Mouse (Mus musculus) lung, postnatal 0 days (tissue): ENCODE results near the gene F5. TPM values are rescaled to one million over a fixed set of nuclear protein-coding genes. Genes with fewer than 3 reads are reported as not detected.
A peak's percentile ranks its signal among the peaks of the same experiment; 100 is the strongest.

ENCODE experiments used
- ATAC-seq: fragments of 200-750 bp; cut with Nextera tagmentation; 2 replicates; pipeline ENCODE4 v1.8.0; 2017; ENCODE audit warnings: moderate library complexity
- DNase-seq: peaks from one replicate; pipeline ENCODE4 v3.0.0-alpha.2; 2016; ENCODE audit warnings: low spot score
- H3K27ac ChIP-seq: fragments of 300-500 bp; sonication (generic); 2 replicates; pipeline ENCODE4 v1.5.1; 2014; ENCODE audit warnings: antibody characterized with exemption, mild to moderate bottlenecking, low read length, mixed read lengths
- H3K27me3 ChIP-seq: fragments of 300-500 bp; sonication (generic); replicated peaks from 2 replicates; pipeline ENCODE4 v1.6.1; 2014; ENCODE audit warnings: low read length, mixed read lengths; ENCODE audit not compliant: insufficient read depth
- H3K36me3 ChIP-seq: fragments of 300-500 bp; sonication (generic); 2 replicates; pipeline ENCODE4 v1.6.1; 2014; ENCODE audit warnings: low read length, mixed read lengths; ENCODE audit not compliant: insufficient read depth
- H3K4me1 ChIP-seq: fragments of 300-500 bp; sonication (generic); 2 replicates; pipeline ENCODE4 v1.6.1; 2014; ENCODE audit warnings: antibody characterized with exemption, low read depth, low read length, mixed read lengths; ENCODE audit not compliant: insufficient read depth
- H3K4me2 ChIP-seq: fragments of 300-500 bp; sonication (generic); replicated peaks from 2 replicates; pipeline ENCODE4 v1.6.1; 2014; ENCODE audit warnings: low read depth, mild to moderate bottlenecking, low read length, moderate library complexity, mixed read lengths
- H3K4me3 ChIP-seq: fragments of 300-500 bp; sonication (generic); 2 replicates; pipeline ENCODE4 v1.5.1; 2014; ENCODE audit warnings: low read depth, low read length
- H3K9ac ChIP-seq: fragments of 300-500 bp; sonication (generic); replicated peaks from 2 replicates; pipeline ENCODE4 v1.6.1; 2014; ENCODE audit warnings: low read depth, mild to moderate bottlenecking
- H3K9me3 ChIP-seq: fragments of 300-500 bp; sonication (generic); 2 replicates; pipeline ENCODE4 v1.6.1; 2016; ENCODE audit warnings: low read length, mixed read lengths
- CTCF ChIP-seq: IDR thresholded peaks from 2 replicates; pipeline ENCODE4 v1.5.1; 2016; ENCODE audit warnings: antibody characterized with exemption, mild to moderate bottlenecking
- EP300 ChIP-seq: IDR thresholded peaks from 2 replicates; pipeline ENCODE4 v1.6.1; 2016; ENCODE audit warnings: antibody characterized with exemption, mild to moderate bottlenecking, control low read depth
- WGBS: fragments of 180-500 bp; shearing (Covaris S2); extraction: QIAGEN DNeasy Blood & Tissue Kit; methylation state at CpG from one replicate; pipeline ENCODE4 v1.1.7; 2014; 5-methylcytosine and 5-hydroxymethylcytosine counted together
- polyA plus RNA-seq: library from polyadenylated mRNA; unstranded; fragments of >200 nt; fragmentation: Nextera tagmentation; extraction: Ambion mirVana; gene quantifications from 2 replicates; pipeline ENCODE4 v1.2.1, GENCODE M21; 2015

Gene F5
- polyA plus RNA-seq: 0.33 and 0.44 TPM in 2 replicates

- H3K27ac ChIP-seq: no peak within 1 kb of the TSS
- TF ChIP-seq CTCF (peak; percentile 5; the same call in 1 of the 2 replicates), EP300 (no peak)
- 15% methylated on average over 14 of the region's 16 CpGs for WGBS
- H3K4me2 ChIP-seq: 0 out of 2 replicates have a peak within 1 kb of the TSS, but pooled peaks have one; percentile 14
- no peaks in the 10 kb centered on the region for H3K27me3 ChIP-seq
- no peaks in the 10 kb centered on the region for H3K4me1 ChIP-seq
- H3K4me3 ChIP-seq: no peak within 1 kb of the TSS
- ATAC-seq (peak; percentile 23; the same call in 1 of the 2 replicates), DNase-seq (no peak)
- no peak within 1 kb of the TSS for H3K9ac ChIP-seq
- no peaks in the 10 kb centered on the region for H3K36me3 ChIP-seq
- no peaks in the 10 kb centered on the region for H3K9me3 ChIP-seq
Measured at GRCm38 (mm10) chr1:164151387-164152088, at the start of gene F5. Gene F5, plus strand, starts transcription at chr1:164151838.

GRCm38 (mm10) chr1:164109763-164110162, 41.9 kb upstream of the F5 start:
- Histone ChIP-seq H3K4me1 (no peaks in the 10 kb centered on the region), H3K9ac (no peak overlapping the region), H3K27me3 (no peaks in the 10 kb centered on the region), H3K27ac (no peak overlapping the region), H3K9me3 (no peaks in the 10 kb centered on the region), H3K4me2 (no peak overlapping the region), H3K4me3 (no peak overlapping the region), H3K36me3 (no peaks in the 10 kb centered on the region)
- ATAC-seq (no peak), DNase-seq (peak; percentile 18)
- 62% methylated on average over 2 of the region's 2 CpGs for WGBS
- TF ChIP-seq CTCF (no peak), EP300 (0 out of 2 replicates have a peak, but pooled peaks have one; percentile 49)

GRCm38 (mm10) chr1:164110591-164111329, 40.9 kb upstream of the F5 start:
- H3K27ac ChIP-seq: no peak overlapping the region
- ATAC-seq (no peak), DNase-seq (no peak)
- no peak overlapping the region for H3K9ac ChIP-seq
- H3K36me3 ChIP-seq: no peaks in the 10 kb centered on the region
- H3K4me3 ChIP-seq: no peak overlapping the region
- H3K4me2 ChIP-seq: no peak overlapping the region
- no peaks in the 10 kb centered on the region for H3K27me3 ChIP-seq
- TF ChIP-seq CTCF: no peak
- TF ChIP-seq EP300: no peak
- no peaks in the 10 kb centered on the region for H3K9me3 ChIP-seq
- 96% methylated on average over 9 of the region's 9 CpGs for WGBS
- H3K4me1 ChIP-seq: no peaks in the 10 kb centered on the region

- Histone ChIP-seq H3K36me3 (no peaks in the 10 kb centered on the region), H3K9ac (no peak overlapping the region), H3K4me2 (no peak overlapping the region), H3K9me3 (no peaks in the 10 kb centered on the region), H3K4me3 (no peak overlapping the region), H3K27ac (no peak overlapping the region), H3K4me1 (no peaks in the 10 kb centered on the region), H3K27me3 (no peaks in the 10 kb centered on the region)
- TF ChIP-seq EP300 (no peak), CTCF (no peak)
- no peak for DNase-seq
- 72% methylated on average over 5 of the region's 5 CpGs for WGBS
- no peak for ATAC-seq
Measured at GRCm38 (mm10) chr1:164114280-164114679, 37.4 kb upstream of the F5 start.

GRCm38 (mm10) chr1:164114947-164115493, 36.6 kb upstream of the F5 start, which contains the start of gene Selp:
Gene Selp, plus strand, starts transcription at chr1:164115264.
- TF ChIP-seq EP300 (no peak), CTCF (no peak)
- Histone ChIP-seq H3K27me3 (no peaks in the 10 kb centered on the region), H3K9ac (no peak within 1 kb of the TSS), H3K9me3 (no peaks in the 10 kb centered on the region), H3K27ac (no peak within 1 kb of the TSS), H3K36me3 (no peaks in the 10 kb centered on the region), H3K4me3 (no peak within 1 kb of the TSS), H3K4me2 (no peak within 1 kb of the TSS), H3K4me1 (no peaks in the 10 kb centered on the region)
- ATAC-seq (no peak), DNase-seq (no peak)
- WGBS: 42% methylated on average over 8 of the region's 8 CpGs

- H3K4me2 ChIP-seq: no peak overlapping the region
- WGBS: 76% methylated on average over 6 of the region's 6 CpGs
Measured at GRCm38 (mm10) chr1:164115647-164116046, 36.0 kb upstream of the F5 start.

More at GRCm38 (mm10) chr1:164115647-164116046, 36.0 kb upstream of the F5 start:
- no peak for DNase-seq
- Histone ChIP-seq H3K36me3 (no peaks in the 10 kb centered on the region), H3K9ac (no peak overlapping the region), H3K27me3 (no peaks in the 10 kb centered on the region), H3K4me3 (no peak overlapping the region), H3K27ac (no peak overlapping the region), H3K9me3 (no peaks in the 10 kb centered on the region), H3K4me1 (no peaks in the 10 kb centered on the region)
- no peak for TF ChIP-seq EP300
- no peak for TF ChIP-seq CTCF
- no peak for ATAC-seq
